Mouse (Mus musculus): ENCODE data around the gene Arl2bp. TPM values are rescaled to one million over a fixed set of nuclear protein-coding genes. Genes with fewer than 3 reads are reported as not detected.

The Arl2bp gene
- 100 to 1,000 TPM in 1 of 4 experiments, 10 to 100 TPM in 3; 72.0 to 104 (median 88.3) TPM for total RNA-seq (2022)

DNA sequence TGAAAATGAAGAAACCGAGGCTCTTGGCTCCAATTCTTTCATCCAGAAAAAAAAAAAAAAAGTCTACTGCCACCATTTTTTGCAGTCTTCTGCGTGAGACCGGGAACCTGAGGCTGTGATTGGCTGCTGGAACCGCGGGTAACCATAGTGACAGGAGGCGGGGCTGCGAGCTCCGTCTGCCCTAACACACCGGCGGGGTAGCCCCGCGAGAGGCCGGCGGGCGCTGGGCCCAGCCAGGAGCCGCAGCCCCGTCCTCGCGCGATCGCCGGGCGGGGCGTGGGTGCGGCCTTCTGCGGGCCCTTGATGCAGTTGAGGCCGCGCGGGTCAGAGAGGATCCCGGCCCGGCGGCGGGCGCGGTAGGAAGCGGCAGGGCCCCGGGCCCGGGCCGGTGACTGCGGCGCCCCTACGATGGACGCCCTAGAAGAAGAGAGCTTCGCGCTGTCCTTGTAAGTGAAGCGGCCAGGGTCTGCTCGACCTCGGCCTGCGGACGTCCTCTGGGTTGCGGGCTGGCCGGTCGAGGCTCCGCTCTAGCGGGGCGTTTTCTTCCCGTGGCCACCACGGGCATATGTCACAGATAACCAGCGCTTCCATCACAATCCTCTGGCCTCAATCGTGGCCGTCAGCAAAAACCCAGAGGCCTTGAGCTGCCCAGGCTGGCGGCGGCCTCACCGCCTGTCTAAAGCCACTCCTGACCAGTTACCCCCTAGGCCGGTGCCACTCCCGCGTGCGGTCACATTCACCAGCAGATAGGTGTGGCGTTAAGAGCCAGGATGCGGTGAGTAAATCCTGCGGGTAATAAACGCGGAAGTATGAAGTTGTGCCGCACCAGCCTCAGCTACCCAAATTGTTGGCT, at the start of gene Arl2bp:
Gene Arl2bp (plus strand): TSS at position 145 of the 853 bp plus-strand sequence.
- DNase-seq: peak; percentile 94

DNA sequence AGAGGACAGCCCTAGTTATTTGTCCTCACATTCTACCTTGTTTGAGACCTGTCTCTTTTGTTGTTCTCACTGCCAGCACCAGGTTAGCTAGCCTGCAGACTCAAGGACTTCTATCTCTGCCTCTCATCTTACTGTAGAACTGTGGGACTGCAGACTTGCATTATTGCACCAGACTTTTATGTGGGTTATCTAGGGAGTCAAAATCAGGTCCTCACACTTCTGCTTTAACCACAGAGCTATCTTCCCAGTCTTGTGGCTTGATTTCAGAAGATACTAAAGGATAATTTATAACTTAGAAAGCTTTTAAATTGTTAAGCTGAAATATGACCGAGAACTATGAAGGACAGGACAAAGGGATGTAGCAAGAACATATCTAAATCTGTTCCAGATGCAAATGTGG, 41.5 kb upstream of the Arl2bp start:
- DNase-seq: no peak

DNA sequence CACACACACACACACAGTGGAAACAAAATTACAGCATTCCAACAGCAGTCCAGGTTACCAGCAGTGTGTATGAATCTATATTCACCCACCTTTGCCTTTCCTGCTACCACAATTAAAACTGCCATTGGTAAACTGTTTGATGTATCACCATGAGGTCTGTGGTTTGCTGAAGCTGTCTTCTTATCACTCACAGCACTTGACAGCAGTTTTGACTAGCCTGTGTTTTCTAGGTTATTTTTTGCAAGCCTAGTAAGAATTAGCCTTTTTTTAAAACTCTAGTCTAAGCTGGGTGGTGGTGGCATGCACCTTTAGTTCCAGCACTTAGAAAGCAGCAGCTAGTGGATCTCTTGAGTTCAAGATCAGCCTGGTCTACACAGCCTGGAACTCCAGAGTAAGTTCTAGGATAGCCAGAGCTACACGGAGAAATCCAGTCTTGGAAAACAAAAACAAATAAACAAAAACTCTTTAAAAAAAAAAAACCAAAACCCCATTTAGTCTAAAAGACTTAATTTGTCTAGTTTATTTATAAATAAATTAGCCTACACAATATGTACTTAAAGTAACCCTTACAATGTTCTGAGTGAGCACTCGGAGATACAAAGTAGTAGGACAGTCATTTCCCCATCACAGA, 32.7 kb upstream of the Arl2bp start:
- no peak for DNase-seq

DNA sequence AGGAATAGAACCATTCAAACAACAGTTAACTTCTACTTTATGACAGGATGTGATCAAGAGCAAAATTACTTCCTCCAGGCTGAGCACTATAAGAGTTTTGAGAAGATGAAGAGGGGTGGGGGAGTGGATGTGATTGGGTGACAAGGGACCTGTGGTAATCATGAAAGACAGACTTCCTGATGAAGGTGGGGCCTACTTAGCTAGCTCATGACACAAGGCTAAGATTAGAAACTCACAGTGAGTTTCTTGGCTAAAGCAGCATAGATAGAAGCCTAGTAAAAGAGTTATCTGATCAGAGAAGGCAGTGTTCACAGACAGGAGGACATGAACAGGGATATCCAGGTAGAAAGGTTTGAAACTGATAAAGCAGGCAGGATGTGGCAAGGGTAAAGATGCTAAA, 32.2 kb upstream of the Arl2bp start:
- DNase-seq: no peak

DNA sequence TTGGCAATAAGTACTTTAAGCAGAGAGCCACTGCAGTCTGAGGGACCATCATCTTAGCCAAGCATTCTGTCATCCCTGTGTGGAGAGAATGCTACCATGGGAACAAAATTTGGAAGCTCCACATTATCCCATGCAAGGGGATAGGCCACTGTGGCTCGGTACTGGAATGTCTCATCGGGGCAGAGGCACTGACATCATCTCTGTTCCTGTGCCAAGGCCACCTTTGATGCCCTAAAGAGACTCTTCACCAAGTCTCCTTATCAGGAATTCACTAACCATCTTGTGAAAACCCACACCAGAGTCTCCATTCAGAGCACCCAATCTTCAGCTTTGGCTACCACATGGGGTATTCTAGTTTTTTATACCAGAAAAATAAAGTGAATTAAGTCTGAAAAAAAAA, 25.2 kb upstream of the Arl2bp start:
- peak; percentile 8 for DNase-seq

DNA sequence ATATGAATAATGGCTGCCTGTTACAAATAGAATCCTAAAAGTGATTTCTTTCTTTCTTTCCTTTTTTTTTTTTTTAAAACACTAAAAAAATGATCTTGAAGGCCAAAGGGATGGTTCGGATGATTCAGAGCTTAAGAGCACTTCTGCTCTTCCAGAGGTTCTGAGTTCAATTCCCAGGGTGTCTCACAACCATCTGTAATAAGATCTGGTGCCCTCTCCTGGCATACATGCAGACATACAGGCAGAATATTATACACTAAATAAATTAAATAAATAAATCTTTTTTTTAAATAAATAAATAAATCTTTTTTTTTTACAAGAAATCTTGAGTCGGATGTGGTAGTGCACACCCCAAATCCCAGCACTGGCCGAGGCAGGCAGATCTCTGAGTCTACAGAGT, 24.5 kb upstream of the Arl2bp start:
- DNase-seq: no peak

DNA sequence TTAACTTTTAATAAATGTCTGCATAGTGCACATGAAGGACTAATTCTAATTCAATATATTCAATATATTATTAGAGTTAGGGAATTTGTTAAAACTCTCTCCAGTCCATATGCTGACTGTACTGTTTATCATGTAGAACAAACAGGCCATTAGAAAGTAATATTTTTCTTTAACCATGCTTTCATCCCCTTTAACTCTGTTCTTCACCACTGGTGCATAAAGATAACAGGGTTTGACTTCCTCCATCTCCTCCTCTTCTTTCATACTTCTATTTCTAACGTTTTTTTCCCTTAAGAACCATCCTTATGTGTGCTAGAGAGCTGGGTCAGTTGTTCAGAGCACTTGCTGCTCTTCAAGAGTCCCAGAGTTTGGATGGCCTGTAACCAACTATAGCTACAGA, 21.2 kb upstream of the Arl2bp start:
- no peak for DNase-seq

DNA sequence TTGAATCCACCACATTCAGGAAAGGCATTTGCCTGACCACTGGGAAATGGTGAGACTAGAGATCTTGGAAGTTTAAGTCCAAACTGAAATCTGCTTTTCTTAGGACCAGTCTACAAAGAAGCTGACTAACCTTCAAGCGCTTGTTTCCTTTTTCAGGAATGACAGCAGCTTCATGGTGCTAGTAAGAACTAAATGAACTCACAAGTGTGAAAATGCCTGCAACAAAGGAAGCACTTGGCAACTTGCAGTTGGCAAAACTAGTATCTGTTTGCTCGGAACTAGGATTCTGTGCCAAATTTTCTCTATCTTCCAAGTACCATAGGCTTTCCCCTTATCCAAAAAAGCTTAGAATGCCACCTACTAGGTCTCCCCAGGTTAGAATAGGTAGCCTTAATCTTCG, 20.2 kb upstream of the Arl2bp start:
- DNase-seq: no peak

DNA sequence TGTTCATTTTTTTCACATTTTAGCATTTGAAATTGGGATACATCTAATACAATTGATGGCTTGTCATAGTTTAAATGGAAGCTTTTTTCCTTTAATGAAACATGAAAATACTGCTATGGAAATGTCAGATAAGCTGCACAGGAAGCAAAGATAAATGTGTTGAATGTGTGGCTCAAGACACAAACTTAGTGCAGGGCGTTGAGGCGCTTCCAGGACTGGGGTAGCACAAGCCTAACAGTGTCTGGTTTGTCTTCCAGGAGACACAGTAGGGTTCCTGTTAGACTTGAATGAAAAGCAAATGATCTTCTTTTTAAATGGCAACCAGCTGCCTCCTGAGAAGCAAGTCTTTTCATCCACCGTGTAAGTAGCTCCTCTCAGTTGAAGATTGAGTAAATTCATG, 16.9 kb upstream of the Arl2bp start:
- no peak for DNase-seq

DNA sequence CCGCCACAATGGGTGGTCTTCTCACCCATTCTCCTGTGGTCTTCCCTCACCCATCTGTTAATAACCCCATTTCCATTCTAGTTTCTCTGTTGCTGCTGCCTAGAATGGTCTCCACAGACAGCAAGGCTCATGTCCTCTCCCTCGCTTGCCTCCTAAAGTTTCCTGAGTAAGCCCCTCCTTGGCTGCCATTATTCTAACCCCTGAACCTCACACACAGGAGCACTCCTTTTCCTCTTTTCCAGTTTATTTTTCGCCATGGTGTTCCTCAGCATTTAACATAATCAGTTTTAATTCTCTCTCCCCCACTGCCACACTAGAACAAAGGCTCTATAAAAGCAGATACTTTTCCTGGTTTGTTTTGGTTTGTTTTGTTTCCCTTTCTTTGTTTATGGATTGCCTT, 13.4 kb upstream of the Arl2bp start:
- DNase-seq: no peak

DNA sequence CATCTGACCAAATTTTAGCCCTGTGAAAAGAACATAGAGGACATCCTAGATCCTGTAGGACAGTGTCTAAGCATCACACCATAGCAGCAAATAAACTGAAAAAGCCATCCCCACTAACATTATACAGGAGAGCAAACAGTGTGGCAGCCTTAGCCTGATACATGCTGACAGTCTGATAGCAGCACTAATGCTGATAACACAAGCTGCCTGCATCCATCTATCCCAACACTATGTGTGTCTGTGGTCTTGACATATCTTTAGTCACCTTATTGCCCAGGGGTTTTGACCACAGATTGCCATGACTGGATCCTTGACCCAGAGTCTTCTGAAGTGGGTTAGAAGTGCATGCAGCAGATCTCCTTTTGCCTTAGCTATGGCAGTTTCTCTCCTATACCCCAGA, 11.4 kb upstream of the Arl2bp start:
- no peak for DNase-seq

DNA sequence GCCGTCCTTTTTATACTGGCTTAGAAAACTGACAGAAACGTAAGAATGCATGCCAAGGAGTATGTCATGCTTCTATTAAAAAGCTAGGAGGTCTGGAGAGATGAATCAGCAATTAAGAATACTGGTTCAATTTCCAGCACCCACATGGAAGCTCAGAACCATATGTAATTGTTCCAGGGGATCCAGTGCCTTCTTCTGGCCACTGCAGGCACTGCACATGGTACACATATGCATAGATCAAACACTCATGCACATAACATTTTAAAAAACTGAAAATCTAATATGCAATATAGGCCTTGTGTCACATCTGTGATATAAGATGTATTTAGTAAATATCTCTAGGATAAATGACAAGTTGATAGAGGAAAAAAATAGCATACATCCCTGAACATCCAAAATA, 8.4 kb upstream of the Arl2bp start:
- no peak for DNase-seq

DNA sequence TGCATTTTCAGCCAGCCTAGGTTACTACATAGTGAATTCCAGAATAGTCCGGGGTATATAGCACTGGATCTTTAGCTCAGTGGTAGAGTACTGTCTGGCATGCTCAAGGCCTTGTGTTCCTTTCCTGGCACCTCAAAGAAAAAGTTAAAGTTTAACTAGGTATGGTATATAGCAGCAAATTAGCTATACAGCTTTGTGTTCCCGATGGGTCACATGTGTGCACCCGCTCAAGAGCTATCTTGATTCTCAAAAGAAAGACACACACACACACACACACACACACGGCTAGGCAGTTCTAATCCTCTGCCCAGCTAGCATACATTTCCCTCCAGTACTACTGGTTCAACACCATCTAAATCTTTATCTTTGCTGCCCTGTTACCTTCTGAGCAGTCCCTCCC, 6.0 kb upstream of the Arl2bp start:
- no peak for DNase-seq

DNA sequence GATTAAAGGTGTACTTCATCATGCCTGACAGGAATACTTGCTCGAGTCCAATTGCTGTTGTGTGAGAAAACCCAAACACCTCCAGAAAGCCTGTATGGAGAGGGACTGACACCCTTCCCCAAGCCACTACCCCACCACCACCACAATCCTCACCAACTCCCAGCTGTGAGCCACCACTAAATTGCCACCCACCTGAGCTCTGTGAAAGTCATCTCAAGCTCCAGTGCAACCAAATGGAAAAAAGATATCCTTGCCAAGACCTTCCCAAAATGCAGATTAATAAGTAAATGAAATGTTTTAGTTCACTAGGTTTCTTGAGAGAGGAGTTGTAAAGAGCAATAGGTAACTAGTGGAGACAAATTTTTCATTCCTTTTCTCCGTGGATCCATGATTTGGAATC, 1.7 kb upstream of the Arl2bp start:
- DNase-seq: no peak

DNA sequence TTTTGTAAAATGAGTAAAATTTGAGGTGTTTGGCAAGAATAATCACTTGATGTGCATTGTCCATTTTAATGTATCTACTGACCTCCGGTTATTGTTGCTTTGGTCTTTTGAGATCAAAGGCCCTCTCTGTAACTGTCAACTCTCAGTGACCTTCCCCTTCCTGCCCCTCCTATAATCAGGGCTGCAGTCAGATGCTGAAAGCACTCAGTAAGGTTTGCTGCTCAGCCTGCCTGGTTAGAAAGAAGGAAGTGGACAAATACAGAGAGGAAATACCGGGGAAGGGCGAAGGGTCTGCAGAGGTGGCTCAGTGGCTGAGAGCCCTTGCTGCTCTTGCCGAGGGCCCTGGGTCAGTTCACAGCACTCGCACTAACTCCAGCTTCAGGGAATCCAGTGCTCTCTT, 8.0 kb downstream of the Arl2bp start:
- DNase-seq: no peak

DNA sequence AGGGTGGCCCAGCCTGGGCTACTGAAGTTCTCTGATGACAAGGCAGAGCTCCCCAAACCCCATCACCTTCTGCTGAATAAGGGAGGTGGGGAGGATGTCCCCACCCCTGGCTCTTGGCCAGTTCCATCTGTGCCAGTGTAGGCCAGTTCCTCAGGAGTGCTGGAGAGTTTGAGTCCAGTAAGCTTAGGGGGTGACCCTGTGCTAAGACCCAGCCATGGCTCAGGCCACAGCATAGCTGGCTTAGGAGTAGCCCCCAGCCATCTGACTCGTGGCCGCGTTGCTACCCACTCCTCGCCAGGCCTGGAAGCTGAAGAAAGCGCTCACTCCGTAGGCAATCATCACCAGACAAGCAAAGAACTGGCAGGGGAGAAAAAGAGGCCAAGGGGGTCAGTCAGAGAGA, 9.5 kb downstream of the Arl2bp start:
- DNase-seq: no peak

DNA sequence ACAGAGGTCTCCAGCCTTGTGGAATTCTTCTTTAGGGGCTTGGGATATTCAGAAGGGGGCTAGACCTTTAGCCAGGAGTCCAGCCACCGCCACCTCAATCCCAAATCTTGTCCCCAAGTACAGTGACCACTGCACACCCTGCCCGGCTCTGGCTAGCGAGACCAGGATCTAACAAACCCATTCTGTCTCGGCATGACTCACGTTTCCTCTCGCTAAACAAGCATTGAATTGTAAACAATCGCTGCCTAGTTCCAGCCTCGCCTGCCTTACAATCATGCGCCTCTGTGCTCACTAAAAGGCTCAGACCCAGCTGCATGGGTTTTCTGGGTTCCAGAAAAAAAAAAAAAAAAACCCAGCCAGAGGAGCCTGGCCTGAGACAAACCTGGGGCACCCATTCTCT, 12.2 kb downstream of the Arl2bp start:
- no peak for DNase-seq

DNA sequence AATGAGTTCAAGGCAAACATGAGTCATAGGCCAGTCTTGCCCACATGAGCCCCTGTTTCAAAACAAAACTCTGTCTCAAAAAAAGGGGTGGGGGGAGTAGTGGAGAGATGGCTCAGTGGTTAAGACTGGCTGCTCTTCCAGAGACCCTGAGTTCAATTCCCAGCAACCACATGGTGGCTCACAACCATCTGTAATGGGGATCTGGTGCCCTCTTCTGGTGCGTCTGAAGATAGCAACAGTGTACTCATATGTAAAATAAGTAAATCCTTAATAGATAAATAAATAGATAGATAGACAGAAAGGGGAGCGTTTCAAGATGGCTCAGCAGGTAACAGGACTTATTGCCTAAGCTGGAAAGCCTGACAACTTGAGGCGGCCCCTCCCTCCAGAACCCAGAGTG, 14.0 kb downstream of the Arl2bp start:
- no peak for DNase-seq

DNA sequence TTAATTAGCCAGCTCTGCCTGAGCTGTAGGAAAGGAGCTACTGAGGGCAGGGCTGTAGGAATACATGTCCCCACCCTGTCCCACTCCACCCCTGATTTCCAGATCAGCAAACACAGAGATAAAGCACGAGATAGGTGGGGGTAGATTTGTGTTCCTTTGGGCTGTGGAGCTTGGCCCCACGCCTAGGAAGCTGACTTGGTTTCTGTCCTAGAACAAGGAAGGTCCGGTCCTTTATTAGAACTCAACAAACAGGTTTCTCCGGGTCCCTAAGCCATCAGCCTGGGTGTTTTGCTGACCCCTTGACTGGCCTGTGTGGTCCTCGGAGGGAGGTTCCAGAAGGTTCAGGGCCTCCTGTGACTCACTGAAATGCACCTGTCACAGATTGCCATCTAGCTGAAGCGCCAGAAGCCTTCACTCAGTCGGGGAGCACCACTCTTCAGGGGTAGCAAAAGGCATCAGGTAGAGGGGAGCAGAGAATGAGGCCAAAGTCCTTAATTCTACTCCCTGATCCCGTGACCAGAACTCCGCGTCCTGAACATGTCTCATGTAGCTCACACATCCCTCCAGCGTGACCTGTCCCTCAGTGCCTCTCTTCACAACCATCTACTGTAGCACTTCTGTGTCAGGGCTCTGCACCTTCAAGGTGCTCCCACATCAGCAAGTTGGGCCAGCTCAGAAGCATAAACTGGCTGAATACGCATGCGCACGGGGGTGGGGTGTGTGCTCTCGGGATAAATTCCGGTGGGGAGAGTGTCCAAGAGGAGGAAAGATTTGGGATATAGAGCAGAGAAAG, 16.5 kb downstream of the Arl2bp start:
- DNase-seq: no peak

DNA sequence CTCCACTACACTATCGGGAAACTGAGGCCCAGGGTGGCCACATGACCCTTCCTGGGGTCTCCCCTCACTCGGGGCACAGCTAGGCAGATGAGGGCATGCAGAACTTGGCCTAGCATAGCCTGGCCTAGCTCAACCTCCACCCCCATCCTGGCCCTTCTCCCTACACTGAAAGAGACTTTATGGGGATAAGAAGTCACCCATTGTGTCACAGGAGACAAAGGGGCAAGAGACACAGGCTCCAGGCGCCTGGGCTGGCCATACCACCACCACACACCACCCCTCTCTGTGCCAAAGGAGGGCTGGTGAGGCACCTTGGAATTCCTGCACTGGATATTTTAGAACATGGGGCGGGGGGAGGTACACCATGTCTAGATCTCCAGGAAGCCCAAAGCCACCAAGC, 17.9 kb downstream of the Arl2bp start:
- DNase-seq: no peak

DNA sequence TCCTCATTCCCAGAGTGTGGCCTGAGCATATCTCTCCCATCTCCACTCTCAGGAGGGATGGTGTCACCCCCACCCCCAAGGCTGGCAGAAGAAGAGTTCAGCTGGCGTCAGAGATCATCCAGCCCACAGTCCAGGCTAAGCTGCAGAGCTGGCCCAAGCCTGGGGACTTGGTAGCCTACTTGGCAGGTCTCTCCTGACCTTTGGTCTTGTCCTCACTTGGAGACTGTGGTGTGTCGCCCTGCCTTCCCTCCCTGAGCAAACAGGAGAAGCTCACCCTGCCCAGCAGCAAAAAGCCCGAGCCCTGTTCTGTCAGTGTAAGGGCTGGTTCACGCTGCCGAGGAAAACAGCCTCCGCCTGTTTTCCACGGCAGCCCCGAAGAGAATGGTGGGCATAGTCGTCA, 19.6 kb downstream of the Arl2bp start:
- DNase-seq: no peak

DNA sequence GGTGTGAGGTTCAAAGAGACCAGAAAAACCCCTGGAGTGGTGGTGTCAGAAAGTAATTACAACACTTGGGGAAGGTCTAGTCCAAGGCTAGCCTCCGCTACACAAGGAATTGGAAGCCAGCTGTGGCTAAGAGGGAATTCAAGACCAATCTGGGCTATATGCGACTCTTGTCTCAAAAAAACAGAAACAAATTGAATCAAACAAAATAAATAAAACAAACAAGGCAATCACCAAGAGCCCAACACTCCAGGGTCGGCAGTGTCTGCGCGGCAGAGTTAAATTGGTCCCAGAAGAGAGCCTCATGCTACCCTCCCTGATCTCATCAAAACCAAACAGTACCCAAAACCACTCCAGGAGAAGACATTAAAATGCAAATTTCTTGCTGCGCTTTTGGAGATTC, 28.3 kb downstream of the Arl2bp start:
- no peak for DNase-seq

DNA sequence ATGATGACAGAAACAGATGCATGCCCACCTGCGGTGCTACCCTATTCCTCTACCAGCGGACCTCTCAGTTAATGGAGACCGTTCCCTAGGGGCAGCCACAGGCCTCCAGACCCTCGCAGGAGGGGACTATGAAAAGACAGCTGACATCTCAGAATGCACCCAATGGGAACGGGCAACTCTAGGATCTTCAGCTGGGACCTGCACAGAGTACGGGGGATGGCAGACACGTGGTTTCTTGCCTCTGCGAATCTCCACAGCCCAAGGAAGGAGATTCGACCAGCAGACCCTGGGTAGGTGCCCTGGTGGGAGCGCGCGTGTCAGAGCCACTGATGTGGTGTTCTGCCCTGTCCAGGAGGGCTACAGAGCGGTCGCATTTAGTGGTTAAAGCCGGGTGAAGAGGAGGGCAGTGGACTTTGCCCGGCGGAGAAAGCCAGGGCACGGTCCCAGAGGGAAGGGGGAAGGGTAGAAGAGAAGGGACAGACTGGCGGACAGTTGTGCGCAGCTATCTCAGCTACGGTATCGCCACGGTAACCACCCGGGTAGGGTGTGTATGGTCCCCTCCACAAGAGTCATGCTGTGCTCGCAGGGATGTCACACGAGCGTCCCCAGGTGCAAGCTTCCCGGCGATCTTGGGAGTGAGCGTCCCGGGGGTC, 29.1 kb downstream of the Arl2bp start:
- no peak for DNase-seq

All from adrenal gland, adult 8-10 months (tissue).